Mouse (Mus musculus): Measurements from ENCODE around the gene Enpp7. TPM values are rescaled to one million over a fixed set of nuclear protein-coding genes. Genes with fewer than 3 reads are reported as not detected.

The Enpp7 gene
- polyA plus RNA-seq (2012; ENCODE audit: insufficient read depth, low replicate concordance): not detected in 2 replicates

DNA sequence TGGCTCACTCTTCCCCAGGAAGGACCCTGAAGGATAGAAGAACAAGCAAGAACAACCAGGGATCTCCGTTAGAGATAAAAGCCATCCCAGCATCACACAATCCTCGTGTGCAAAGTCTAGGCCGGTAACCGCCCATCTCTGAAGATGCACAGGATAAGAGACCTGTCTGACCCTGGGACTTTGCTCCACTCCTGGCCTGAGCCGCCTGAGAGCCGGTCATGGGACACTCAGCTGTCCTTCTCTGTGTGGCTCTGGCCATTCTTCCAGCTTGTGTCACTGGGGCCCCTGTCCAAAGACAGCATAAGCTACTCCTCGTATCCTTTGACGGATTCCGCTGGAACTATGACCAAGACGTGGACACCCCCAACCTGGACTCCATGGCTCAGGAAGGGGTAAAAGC is at the start of gene Enpp7:
TSS of gene Enpp7 (plus strand) at position 190 of the 400 bp plus-strand sequence.
- Histone ChIP-seq H3K36me3 (replicated peaks; ENCODE audit: low read length) (no peaks in the 10 kb centered on the region), H3K4me1 (peaks cover 6% of the 10 kb centered on the region), H3K4me3 (replicated peaks) (no peak within 1 kb of the TSS), H3K27me3 (replicated peaks) (peaks cover 79% of the 10 kb centered on the region), H3K9me3 (no peaks in the 10 kb centered on the region)
- TF ChIP-seq GATA1 (IDR thresholded peaks at IDR 0.05; ENCODE audit: borderline replicate concordance, low read length) (no peak), FLI1 (IDR thresholded peaks at IDR 0.05; ENCODE audit: low read length) (no peak)

DNA sequence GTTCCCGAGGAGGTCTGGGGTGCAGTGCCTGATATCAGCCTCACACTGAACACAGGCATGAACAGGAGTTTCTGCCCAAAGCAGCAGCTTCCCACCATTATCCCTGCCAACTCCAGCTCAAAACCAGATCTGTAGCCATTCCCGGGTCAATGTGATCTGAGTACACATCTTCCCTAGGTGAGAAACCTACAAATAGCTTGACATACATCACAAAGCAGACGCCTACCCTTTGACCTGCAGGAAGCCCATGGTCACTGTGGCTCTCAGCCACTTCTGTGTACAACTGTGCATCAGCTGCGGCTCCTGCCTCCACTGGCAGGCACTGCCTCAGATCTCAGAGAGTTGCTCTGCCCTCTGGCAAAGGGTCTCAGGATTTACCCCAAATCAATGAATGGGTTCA is 48.3 kb upstream of the Enpp7 start:
- Histone ChIP-seq H3K9me3 (no peaks in the 10 kb centered on the region), H3K36me3 (replicated peaks; ENCODE audit: low read length) (no peaks in the 10 kb centered on the region)
- no peak for TF ChIP-seq GATA1 (IDR thresholded peaks at IDR 0.05; ENCODE audit: borderline replicate concordance, low read length)
- TF ChIP-seq FLI1 (IDR thresholded peaks at IDR 0.05; ENCODE audit: low read length): no peak

DNA sequence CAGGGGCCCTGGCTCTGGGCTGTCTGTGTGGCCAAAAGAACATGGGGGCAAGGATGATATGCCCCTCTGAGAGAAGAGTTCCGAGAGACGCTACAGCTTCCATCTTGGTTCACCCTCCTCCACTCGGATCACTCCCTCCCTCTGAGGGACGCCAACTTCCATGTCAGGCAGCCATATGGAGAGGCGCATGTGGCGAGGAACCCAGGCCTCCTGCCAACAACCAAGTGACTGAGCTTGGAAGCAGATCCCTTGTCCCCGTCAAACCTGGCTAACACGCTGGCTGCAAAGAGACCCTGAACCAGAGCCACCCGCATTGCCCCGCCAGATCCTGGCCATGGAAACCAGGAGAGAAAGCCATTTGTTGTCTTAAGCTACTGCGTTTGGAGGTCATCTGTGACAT is 47.4 kb upstream of the Enpp7 start:
- no peak for TF ChIP-seq GATA1 (IDR thresholded peaks at IDR 0.05; ENCODE audit: borderline replicate concordance, low read length)
- TF ChIP-seq FLI1 (IDR thresholded peaks at IDR 0.05; ENCODE audit: low read length): no peak
- Histone ChIP-seq H3K4me3 (replicated peaks) (no peak overlapping the region), H3K9me3 (no peaks in the 10 kb centered on the region), H3K36me3 (replicated peaks; ENCODE audit: low read length) (no peaks in the 10 kb centered on the region), H3K27me3 (replicated peaks) (peaks cover 38% of the 10 kb centered on the region), H3K4me1 (no peaks in the 10 kb centered on the region)

More for the DNA sequence above, 48.3 kb upstream of the Enpp7 start:
- H3K4me3 ChIP-seq (replicated peaks): no peak overlapping the region
- H3K27me3 ChIP-seq (replicated peaks): peaks cover 41% of the 10 kb centered on the region
- no peaks in the 10 kb centered on the region for H3K4me1 ChIP-seq

DNA sequence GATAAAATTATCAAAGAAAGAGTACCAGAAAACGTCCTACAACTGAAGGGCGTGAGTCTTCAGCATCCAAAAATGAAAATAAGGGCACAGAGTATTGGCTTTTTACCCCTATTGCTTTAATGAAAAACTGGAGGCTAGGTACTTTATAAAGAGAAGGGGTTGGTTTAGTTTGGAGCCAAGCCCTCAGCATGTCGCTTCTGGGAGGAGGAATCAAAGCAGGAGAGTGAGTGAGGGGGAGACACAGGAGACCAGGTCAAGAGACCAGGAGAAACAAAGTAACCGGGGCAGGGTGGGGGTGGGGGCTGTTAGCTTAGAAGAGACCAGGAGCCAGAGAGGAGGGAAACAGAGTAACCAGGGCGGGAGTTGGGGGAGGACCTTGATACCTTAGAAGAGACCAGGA is 46.7 kb upstream of the Enpp7 start:
- H3K36me3 ChIP-seq (replicated peaks; ENCODE audit: low read length): no peaks in the 10 kb centered on the region
- no peak for TF ChIP-seq FLI1 (IDR thresholded peaks at IDR 0.05; ENCODE audit: low read length)
- no peak for TF ChIP-seq GATA1 (IDR thresholded peaks at IDR 0.05; ENCODE audit: borderline replicate concordance, low read length)
- H3K4me1 ChIP-seq: no peaks in the 10 kb centered on the region
- peaks cover 43% of the 10 kb centered on the region for H3K27me3 ChIP-seq (replicated peaks)
- no peak overlapping the region for H3K4me3 ChIP-seq (replicated peaks)
- H3K9me3 ChIP-seq: no peaks in the 10 kb centered on the region

DNA sequence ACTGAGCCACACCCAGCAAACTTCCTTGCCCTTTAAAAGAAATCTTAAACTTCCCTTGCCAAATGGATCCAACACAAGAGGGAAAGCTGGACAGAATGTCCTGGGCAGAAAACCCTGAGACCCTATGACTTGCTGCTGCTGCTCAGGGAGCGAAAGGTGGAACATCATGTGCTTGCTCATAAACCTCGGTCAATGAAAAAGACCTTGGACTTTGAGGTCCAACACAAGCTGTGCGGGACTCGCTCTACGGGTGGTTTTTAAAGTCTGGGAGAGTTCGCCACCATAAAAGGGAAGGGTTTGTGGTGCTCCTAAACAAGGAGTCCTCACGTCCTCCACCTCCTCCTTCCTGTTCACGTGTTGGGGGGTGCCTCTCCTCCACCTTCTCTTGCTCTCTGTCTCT is 42.1 kb upstream of the Enpp7 start:
- no peaks in the 10 kb centered on the region for H3K9me3 ChIP-seq
- no peaks in the 10 kb centered on the region for H3K4me1 ChIP-seq
- TF ChIP-seq GATA1 (IDR thresholded peaks at IDR 0.05; ENCODE audit: borderline replicate concordance, low read length) (no peak), FLI1 (IDR thresholded peaks at IDR 0.05; ENCODE audit: low read length) (no peak)
- no peaks in the 10 kb centered on the region for H3K36me3 ChIP-seq (replicated peaks; ENCODE audit: low read length)
- no peak overlapping the region for H3K4me3 ChIP-seq (replicated peaks)
- peaks cover 54% of the 10 kb centered on the region for H3K27me3 ChIP-seq (replicated peaks)

DNA sequence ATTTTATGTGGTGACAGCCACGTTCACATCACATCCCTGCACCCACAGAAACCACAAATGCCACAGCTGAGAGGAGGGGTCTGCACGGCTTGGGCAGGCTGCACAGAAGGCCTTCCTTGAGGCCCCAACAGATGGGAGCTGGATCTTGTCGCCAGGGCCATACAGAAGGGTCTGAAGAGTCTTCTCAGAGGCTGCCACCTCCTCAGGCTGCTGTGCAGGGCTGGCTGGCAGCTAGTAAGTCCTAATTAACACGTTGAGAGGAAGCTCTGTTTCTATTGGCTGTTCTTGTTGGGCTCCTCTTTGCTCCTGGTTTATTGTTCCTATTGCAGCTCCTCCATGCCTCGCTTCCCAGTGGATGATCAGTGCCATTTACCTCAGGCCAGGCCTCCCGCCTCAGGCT is 33.0 kb upstream of the Enpp7 start:
- H3K36me3 ChIP-seq (replicated peaks; ENCODE audit: low read length): no peaks in the 10 kb centered on the region
- TF ChIP-seq GATA1 (IDR thresholded peaks at IDR 0.05; ENCODE audit: borderline replicate concordance, low read length) (no peak), FLI1 (IDR thresholded peaks at IDR 0.05; ENCODE audit: low read length) (no peak)
- H3K4me3 ChIP-seq (replicated peaks): no peak overlapping the region
- peaks cover 72% of the 10 kb centered on the region for H3K27me3 ChIP-seq (replicated peaks)
- no peaks in the 10 kb centered on the region for H3K4me1 ChIP-seq
- no peaks in the 10 kb centered on the region for H3K9me3 ChIP-seq

DNA sequence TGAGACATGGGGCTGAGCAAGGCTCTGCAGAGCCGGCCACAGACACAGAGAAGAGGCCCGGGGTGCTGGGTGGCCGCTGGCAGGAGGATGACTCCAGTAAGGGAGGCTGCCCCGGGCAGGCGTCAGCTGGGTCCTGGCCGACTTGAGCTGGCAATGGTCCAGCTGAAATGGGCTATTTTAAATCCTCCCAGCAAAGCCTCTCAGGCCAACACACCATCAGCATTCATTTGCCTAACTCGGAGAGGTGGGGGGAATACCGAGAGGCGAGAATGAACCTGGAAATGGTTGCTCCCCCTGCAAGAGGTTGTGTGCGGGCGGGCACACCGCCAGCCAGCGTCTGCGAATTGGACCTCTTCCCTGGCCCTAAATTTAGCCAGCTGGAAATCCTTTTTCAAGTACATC is 30.9 kb upstream of the Enpp7 start:
- Histone ChIP-seq H3K9me3 (no peaks in the 10 kb centered on the region), H3K4me3 (replicated peaks) (no peak overlapping the region), H3K4me1 (no peaks in the 10 kb centered on the region), H3K36me3 (replicated peaks; ENCODE audit: low read length) (no peaks in the 10 kb centered on the region), H3K27me3 (replicated peaks) (peaks cover 66% of the 10 kb centered on the region)
- TF ChIP-seq FLI1 (IDR thresholded peaks at IDR 0.05; ENCODE audit: low read length) (no peak), GATA1 (IDR thresholded peaks at IDR 0.05; ENCODE audit: borderline replicate concordance, low read length) (no peak)

DNA sequence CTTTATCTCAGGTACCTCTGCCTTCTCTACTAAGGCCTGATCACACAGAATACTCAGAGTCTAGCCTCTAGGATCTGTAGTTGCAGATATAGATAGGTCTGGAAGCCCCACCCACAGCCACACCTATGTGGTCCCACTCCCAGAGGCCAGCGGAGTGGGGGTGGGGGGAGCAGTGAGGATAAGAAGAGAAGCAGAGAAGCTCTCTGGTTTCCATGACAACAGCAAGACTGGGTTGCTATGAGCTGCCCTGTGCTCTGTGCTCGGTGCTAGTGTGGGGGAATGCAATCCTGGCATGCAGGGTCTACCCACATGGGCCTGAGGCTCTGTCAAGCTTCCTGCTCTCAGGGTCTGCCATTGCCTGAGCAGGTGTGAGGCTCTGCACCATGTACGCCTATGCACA is 27.3 kb upstream of the Enpp7 start:
- TF ChIP-seq FLI1 (IDR thresholded peaks at IDR 0.05; ENCODE audit: low read length) (no peak), GATA1 (IDR thresholded peaks at IDR 0.05; ENCODE audit: borderline replicate concordance, low read length) (no peak)
- Histone ChIP-seq H3K9me3 (no peaks in the 10 kb centered on the region), H3K36me3 (replicated peaks; ENCODE audit: low read length) (no peaks in the 10 kb centered on the region), H3K4me1 (no peaks in the 10 kb centered on the region), H3K27me3 (replicated peaks) (peaks cover 71% of the 10 kb centered on the region), H3K4me3 (replicated peaks) (peak overlapping the region; percentile 12)

DNA sequence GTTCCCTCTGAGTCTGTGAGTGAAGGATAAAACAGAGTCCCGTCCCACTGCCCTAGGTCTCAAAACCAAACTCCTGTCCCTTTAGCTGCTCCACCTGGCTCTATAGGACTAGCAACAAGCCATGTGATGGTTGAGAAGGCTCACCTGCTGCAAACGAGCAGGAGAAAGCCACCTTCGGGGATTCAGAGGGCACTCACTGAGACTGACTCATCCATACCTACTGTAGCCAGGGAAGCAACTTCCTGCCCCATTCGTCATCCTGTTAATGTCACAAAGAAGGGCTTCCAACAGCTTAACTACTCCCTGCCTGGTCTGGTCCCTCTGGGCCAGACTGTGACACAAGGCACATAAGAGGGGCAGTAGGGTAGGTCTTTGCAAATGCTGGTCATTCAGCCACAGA is 25.5 kb upstream of the Enpp7 start:
- Histone ChIP-seq H3K36me3 (replicated peaks; ENCODE audit: low read length) (no peaks in the 10 kb centered on the region), H3K27me3 (replicated peaks) (peaks cover 77% of the 10 kb centered on the region), H3K9me3 (no peaks in the 10 kb centered on the region), H3K4me1 (no peaks in the 10 kb centered on the region), H3K4me3 (replicated peaks) (no peak overlapping the region)
- no peak for TF ChIP-seq FLI1 (IDR thresholded peaks at IDR 0.05; ENCODE audit: low read length)
- TF ChIP-seq GATA1 (IDR thresholded peaks at IDR 0.05; ENCODE audit: borderline replicate concordance, low read length): no peak

DNA sequence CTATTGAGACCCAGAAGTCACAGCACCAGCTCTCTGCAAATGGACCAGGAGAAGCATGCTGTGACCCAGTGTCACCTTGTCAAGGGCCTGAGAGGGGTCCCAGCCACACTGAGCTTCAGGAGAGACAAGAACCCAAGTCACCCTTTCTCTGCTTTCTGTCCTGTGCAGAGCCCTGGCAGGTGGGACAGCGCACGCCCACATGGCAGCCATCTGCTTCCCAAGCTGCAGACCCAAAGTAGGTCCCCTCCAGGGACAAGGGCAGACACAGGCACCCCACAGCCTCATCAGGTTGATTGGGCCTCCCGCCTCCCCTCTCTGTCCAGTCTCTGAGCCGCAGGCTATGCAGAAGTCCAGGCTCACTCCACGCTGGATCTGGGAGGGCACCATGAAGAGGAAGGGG is 24.1 kb upstream of the Enpp7 start:
- Histone ChIP-seq H3K36me3 (replicated peaks; ENCODE audit: low read length) (no peaks in the 10 kb centered on the region), H3K27me3 (replicated peaks) (peaks cover 79% of the 10 kb centered on the region), H3K9me3 (no peaks in the 10 kb centered on the region), H3K4me1 (no peaks in the 10 kb centered on the region), H3K4me3 (replicated peaks) (no peak overlapping the region)
- TF ChIP-seq GATA1 (IDR thresholded peaks at IDR 0.05; ENCODE audit: borderline replicate concordance, low read length) (no peak), FLI1 (IDR thresholded peaks at IDR 0.05; ENCODE audit: low read length) (no peak)

DNA sequence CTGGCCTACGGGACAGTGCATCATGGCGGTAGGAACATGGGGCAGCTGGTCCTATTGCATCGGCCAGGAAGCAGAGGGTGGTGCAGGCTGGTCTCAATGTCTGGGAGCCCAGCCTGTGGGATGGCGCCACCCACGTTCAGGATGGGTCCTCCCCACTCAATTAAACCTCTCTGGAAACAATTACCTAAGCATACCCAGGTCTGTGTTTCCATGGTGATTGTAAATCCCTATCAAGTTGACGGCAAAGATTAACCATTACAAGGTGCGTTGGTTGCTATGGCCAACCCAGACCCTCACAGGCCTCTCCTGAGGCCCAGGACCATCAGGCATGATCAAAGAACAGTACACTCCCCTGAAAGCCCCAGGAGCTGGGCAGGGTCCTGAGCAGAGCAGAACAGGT is 22.9 kb upstream of the Enpp7 start:
- no peaks in the 10 kb centered on the region for H3K36me3 ChIP-seq (replicated peaks; ENCODE audit: low read length)
- H3K9me3 ChIP-seq: no peaks in the 10 kb centered on the region
- peaks cover 81% of the 10 kb centered on the region for H3K27me3 ChIP-seq (replicated peaks)
- H3K4me3 ChIP-seq (replicated peaks): no peak overlapping the region
- no peaks in the 10 kb centered on the region for H3K4me1 ChIP-seq
- no peak for TF ChIP-seq GATA1 (IDR thresholded peaks at IDR 0.05; ENCODE audit: borderline replicate concordance, low read length)
- no peak for TF ChIP-seq FLI1 (IDR thresholded peaks at IDR 0.05; ENCODE audit: low read length)
